In the genomic region with DNA sequence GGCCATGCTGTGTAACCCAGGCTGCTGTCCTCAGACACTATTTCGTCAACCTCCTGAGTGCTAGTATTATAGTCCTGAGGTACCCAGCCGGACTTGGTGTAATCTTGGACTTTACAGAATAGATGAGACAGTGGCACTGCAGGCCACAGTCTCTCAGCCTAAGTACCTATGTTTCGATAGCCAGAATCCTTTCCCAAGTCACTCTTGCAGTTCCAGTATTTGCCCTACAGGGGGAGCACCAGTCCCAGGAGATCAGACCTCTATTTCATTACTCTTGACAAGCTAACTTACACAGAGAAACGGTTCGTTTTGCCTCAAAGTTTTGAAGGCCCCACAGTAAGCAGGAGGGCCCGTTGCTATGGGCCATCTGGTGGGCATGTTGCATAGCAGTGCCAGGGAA, we compare ENCODE assay signal across 10 mouse cellular contexts. TPM values are rescaled to one million over a fixed set of nuclear protein-coding genes. Genes with fewer than 3 reads are reported as not detected.
DNase-seq lines count a peak whose midpoint lies in the region; ATAC-seq and TF ChIP-seq lines count a peak whose summit lies in the region.
"Had no signal": no experiment of that assay in that cellular context is flagged by ENCODE, and none has a peak within 500 bp of the region (broad histone marks: within the 10 kb centered on the region; RNA-seq: fewer than 3 reads in every experiment).

No protein-coding gene starts in this region.

- ATAC-seq in intestine, postnatal 0 days, result no peak
- no peak for ATAC-seq in intestine, embryonic 15.5 days
- ATAC-seq in limb, embryonic 11.5 days (ENCODE audit: insufficient number of reproducible peaks, low FRiP score, low TSS enrichment, low read depth), result no peak
- no peak for ATAC-seq in stomach, postnatal 0 days (ENCODE audit: low FRiP score, low TSS enrichment)

- H3K27ac ChIP-seq in intestine, postnatal 0 days (ENCODE audit: low read depth, low read length), result no peak overlapping the region
- no peak overlapping the region for H3K27ac ChIP-seq in intestine, embryonic 15.5 days
- H3K27ac ChIP-seq in MEL (ENCODE audit: control insufficient read depth, low read depth, low read length), result no peak overlapping the region
- H3K27ac ChIP-seq in limb, embryonic 11.5 days (replicated peaks; ENCODE audit: low read depth, low read length), result no peak overlapping the region
- H3K27ac ChIP-seq in stomach, postnatal 0 days (replicated peaks), result no peak overlapping the region
- H3K27ac ChIP-seq: embryonic facial prominence, embryonic 15.5 days; midbrain, embryonic 12.5 days had no signal

- H3K79me2 ChIP-seq in MEL (ENCODE audit: control insufficient read depth, insufficient read depth, low read length, poor library complexity), result no peaks in the 10 kb centered on the region

- peak; percentile 34 for TF ChIP-seq RAD21 in MEL (IDR thresholded peaks at IDR 0.05; ENCODE audit: low read depth, low read length)

- no peaks in the 10 kb centered on the region for H3K4me1 ChIP-seq in intestine, postnatal 0 days (replicated peaks; ENCODE audit: control insufficient read depth, insufficient read depth, low read length)
- H3K4me1 ChIP-seq in intestine, embryonic 15.5 days (replicated peaks), result no peaks in the 10 kb centered on the region
- H3K4me1 ChIP-seq in MEL (ENCODE audit: control insufficient read depth in 1 of 2, insufficient read depth in 2 of 2, low read length in 2 of 2), result no peaks in the 10 kb centered on the region
- no peaks in the 10 kb centered on the region for H3K4me1 ChIP-seq in limb, embryonic 11.5 days (ENCODE audit: control insufficient read depth, insufficient read depth, low read length)
- no peaks in the 10 kb centered on the region for H3K4me1 ChIP-seq in stomach, postnatal 0 days (replicated peaks; ENCODE audit: control insufficient read depth, insufficient read depth)
- H3K4me1 ChIP-seq: embryonic facial prominence, embryonic 15.5 days; midbrain, embryonic 12.5 days had no signal

- no peak for TF ChIP-seq EP300 in MEL (IDR thresholded peaks at IDR 0.05; ENCODE audit: low read depth in 1 of 2, low read length in 2 of 2)
- no peak for TF ChIP-seq EP300 in stomach, postnatal 0 days (optimal IDR thresholded peaks at IDR 0.05)

- peak; percentile 80 for TF ChIP-seq CTCF in intestine, postnatal 0 days (IDR thresholded peaks at IDR 0.05; ENCODE audit: low read depth)
- TF ChIP-seq CTCF in MEL (IDR thresholded peaks at IDR 0.05 in 2 of 3, conservative IDR thresholded peaks at IDR 0.05 in 1 of 3; ENCODE audit: control insufficient read depth in 1 of 3, insufficient read depth in 1 of 3, low read depth in 2 of 3, low read length in 3 of 3, poor library complexity in 1 of 3, severe bottlenecking in 1 of 3), result peak; percentile 25 to 44 (median 41); a peak in 4 of 6 replicates
- peak; percentile 60; the same call in 1 of the 2 replicates for TF ChIP-seq CTCF in brain, embryonic 14.5 days (IDR thresholded peaks at IDR 0.05; ENCODE audit: borderline replicate concordance, extremely low read depth, insufficient read depth, insufficient read length)
- TF ChIP-seq CTCF in stomach, postnatal 0 days (IDR thresholded peaks at IDR 0.05; ENCODE audit: low read depth), result peak; percentile 86

- H3K27me3 ChIP-seq in intestine, postnatal 0 days (replicated peaks; ENCODE audit: control insufficient read depth, insufficient read depth, low read length), result no peaks in the 10 kb centered on the region
- H3K27me3 ChIP-seq in intestine, embryonic 15.5 days (replicated peaks), result no peaks in the 10 kb centered on the region
- no peaks in the 10 kb centered on the region for H3K27me3 ChIP-seq in MEL (ENCODE audit: control insufficient read depth in 1 of 2, insufficient read depth in 2 of 2, low read length in 2 of 2)
- no peaks in the 10 kb centered on the region for H3K27me3 ChIP-seq in limb, embryonic 11.5 days (ENCODE audit: control insufficient read depth, insufficient read depth, low read length)
- H3K27me3 ChIP-seq in stomach, postnatal 0 days (ENCODE audit: control insufficient read depth, insufficient read depth, low read length), result no peaks in the 10 kb centered on the region
- H3K27me3 ChIP-seq: embryonic facial prominence, embryonic 15.5 days; midbrain, embryonic 12.5 days had no signal

- no peak overlapping the region for H3K4me2 ChIP-seq in intestine, postnatal 0 days (replicated peaks; ENCODE audit: low read depth)
- H3K4me2 ChIP-seq in intestine, embryonic 15.5 days (replicated peaks), result no peak overlapping the region
- no peak overlapping the region for H3K4me2 ChIP-seq in limb, embryonic 11.5 days (ENCODE audit: low read depth, severe bottlenecking)
- no peak overlapping the region for H3K4me2 ChIP-seq in stomach, postnatal 0 days (replicated peaks; ENCODE audit: low read depth)
- H3K4me2 ChIP-seq: embryonic facial prominence, embryonic 15.5 days; midbrain, embryonic 12.5 days had no signal

- no peak overlapping the region for H3K4me3 ChIP-seq in intestine, postnatal 0 days (ENCODE audit: low read depth, low read length)
- no peak overlapping the region for H3K4me3 ChIP-seq in intestine, embryonic 15.5 days (replicated peaks)
- no peak overlapping the region for H3K4me3 ChIP-seq in MEL (ENCODE audit: control insufficient read depth in 1 of 2, insufficient read depth in 1 of 2, low read depth in 2 of 2, low read length in 2 of 2)
- no peak overlapping the region for H3K4me3 ChIP-seq in limb, embryonic 11.5 days (ENCODE audit: low read depth, low read length)
- no peak overlapping the region for H3K4me3 ChIP-seq in stomach, postnatal 0 days (ENCODE audit: low read depth, low read length)
- H3K4me3 ChIP-seq: embryonic facial prominence, embryonic 15.5 days; midbrain, embryonic 12.5 days had no signal

- TF ChIP-seq POLR2A in MEL (IDR thresholded peaks at IDR 0.05; ENCODE audit: control insufficient read depth in 1 of 2, insufficient read depth in 1 of 2, low read depth in 1 of 2, low read length in 2 of 2, poor library complexity in 1 of 2), result no peak
- no peak for TF ChIP-seq POLR2A in brain, embryonic 14.5 days (IDR thresholded peaks at IDR 0.05; ENCODE audit: borderline replicate concordance, extremely low read depth, insufficient read depth, insufficient read length, poor library complexity, severe bottlenecking)

- WGBS in intestine, postnatal 0 days, result 22% methylated on average over 6 of the region's 6 CpGs
- 28% methylated on average over 6 of the region's 6 CpGs for WGBS in intestine, embryonic 15.5 days
- WGBS in limb, embryonic 11.5 days, result 36% methylated on average over 6 of the region's 6 CpGs
- WGBS in stomach, postnatal 0 days, result 24% methylated on average over 6 of the region's 6 CpGs

- no peak overlapping the region for H3K9ac ChIP-seq in intestine, postnatal 0 days (ENCODE audit: low read depth, low read length)
- no peak overlapping the region for H3K9ac ChIP-seq in intestine, embryonic 15.5 days
- no peak overlapping the region for H3K9ac ChIP-seq in MEL (ENCODE audit: control insufficient read depth, low read depth, low read length, poor library complexity, severe bottlenecking)
- no peak overlapping the region for H3K9ac ChIP-seq in limb, embryonic 11.5 days (ENCODE audit: low read length)
- no peak overlapping the region for H3K9ac ChIP-seq in stomach, postnatal 0 days (ENCODE audit: low read length)
- H3K9ac ChIP-seq: embryonic facial prominence, embryonic 15.5 days; midbrain, embryonic 12.5 days had no signal

- DNase-seq in MEL (ENCODE audit: low read depth, low spot score), result peak; percentile 22
- DNase-seq in brain, embryonic 14.5 days (ENCODE audit: low read depth), result peak; percentile 55
- peak; percentile 23 for DNase-seq in heart, postnatal 4 days
- DNase-seq in limb, embryonic 11.5 days (ENCODE audit: low spot score), result peak; percentile 56
- DNase-seq in stomach, postnatal 0 days (ENCODE audit: low spot score), result peak; percentile 74
- DNase-seq in thymus, postnatal 0 days (ENCODE audit: low spot score), result no peak

- no peaks in the 10 kb centered on the region for H3K36me3 ChIP-seq in intestine, postnatal 0 days (ENCODE audit: control insufficient read depth, insufficient read depth)
- H3K36me3 ChIP-seq in intestine, embryonic 15.5 days, result no peaks in the 10 kb centered on the region
- no peaks in the 10 kb centered on the region for H3K36me3 ChIP-seq in MEL (ENCODE audit: control insufficient read depth in 1 of 2, insufficient read depth in 2 of 2, low read length in 2 of 2)
- no peaks in the 10 kb centered on the region for H3K36me3 ChIP-seq in limb, embryonic 11.5 days (ENCODE audit: control insufficient read depth, insufficient read depth, low read length)
- no peaks in the 10 kb centered on the region for H3K36me3 ChIP-seq in stomach, postnatal 0 days (ENCODE audit: control insufficient read depth, insufficient read depth, low read length)
- H3K36me3 ChIP-seq: embryonic facial prominence, embryonic 15.5 days; midbrain, embryonic 12.5 days had no signal

- H3K9me3 ChIP-seq in intestine, postnatal 0 days (ENCODE audit: control insufficient read depth), result no peaks in the 10 kb centered on the region
- no peaks in the 10 kb centered on the region for H3K9me3 ChIP-seq in intestine, embryonic 15.5 days
- no peaks in the 10 kb centered on the region for H3K9me3 ChIP-seq in MEL (replicated peaks; ENCODE audit: insufficient read depth, low read length)
- H3K9me3 ChIP-seq in limb, embryonic 11.5 days (ENCODE audit: control insufficient read depth, low read length), result no peaks in the 10 kb centered on the region
- H3K9me3 ChIP-seq in stomach, postnatal 0 days (ENCODE audit: control insufficient read depth, low read length), result no peaks in the 10 kb centered on the region
- H3K9me3 ChIP-seq: embryonic facial prominence, embryonic 15.5 days; midbrain, embryonic 12.5 days had no signal

RNA-seq across cellular contexts. Expression of gene Cyp2b19, which starts 21.5 kb away (rescaled TPM):
- polyA plus RNA-seq in intestine, postnatal 0 days (2015; fragmentation: Nextera tagmentation; extraction: Ambion mirVana), result not detected in 2 replicates
- polyA plus RNA-seq in intestine, embryonic 15.5 days (2015; fragmentation: Nextera tagmentation; extraction: Ambion mirVana), result not detected in 2 replicates
- total RNA-seq in MEL (2012; rRNA removed), result not detected in 2 replicates
- polyA plus RNA-seq in MEL (2012; ENCODE audit: insufficient read depth in 1 of 2, insufficient read length in 2 of 2, low read depth in 1 of 2, low replicate concordance in 2 of 2, missing spikeins in 1 of 2), result not detected
- 0.04 and 0.05 TPM in 2 replicates for polyA plus RNA-seq in brain, embryonic 14.5 days (2012; rRNA removed)
- not detected for total RNA-seq in heart, postnatal 4 days (2021)
- polyA plus RNA-seq in limb, embryonic 11.5 days (2014; fragmentation: Nextera tagmentation; extraction: Ambion mirVana), result not detected in 2 replicates
- 0.08 and 0.21 TPM in 2 replicates for polyA plus RNA-seq in stomach, postnatal 0 days (2015; fragmentation: Nextera tagmentation; extraction: Ambion mirVana)
- 0.07 TPM in 1 of 2 replicates, not detected in the other for polyA plus RNA-seq in thymus, postnatal 0 days (2015; fragmentation: Nextera tagmentation; extraction: Ambion mirVana)

RNA-seq across cellular contexts. Expression of gene Cyp2g1, which starts 30.2 kb away (rescaled TPM):
- polyA plus RNA-seq in intestine, postnatal 0 days (2015; fragmentation: Nextera tagmentation; extraction: Ambion mirVana), result not detected in 2 replicates
- polyA plus RNA-seq in intestine, embryonic 15.5 days (2015; fragmentation: Nextera tagmentation; extraction: Ambion mirVana), result not detected in 2 replicates
- total RNA-seq in MEL (2012; rRNA removed), result not detected in 2 replicates
- polyA plus RNA-seq in MEL (2012; ENCODE audit: insufficient read depth in 1 of 2, insufficient read length in 2 of 2, low read depth in 1 of 2, low replicate concordance in 2 of 2, missing spikeins in 1 of 2), result not detected
- not detected in 2 replicates for polyA plus RNA-seq in brain, embryonic 14.5 days (2012; rRNA removed)
- not detected for total RNA-seq in heart, postnatal 4 days (2021)
- not detected in 2 replicates for polyA plus RNA-seq in limb, embryonic 11.5 days (2014; fragmentation: Nextera tagmentation; extraction: Ambion mirVana)
- not detected in 2 replicates for polyA plus RNA-seq in stomach, postnatal 0 days (2015; fragmentation: Nextera tagmentation; extraction: Ambion mirVana)
- 0.18 and 0.36 TPM in 2 replicates for polyA plus RNA-seq in thymus, postnatal 0 days (2015; fragmentation: Nextera tagmentation; extraction: Ambion mirVana)
- polyA plus RNA-seq: midbrain, embryonic 12.5 days had no signal

RNA-seq across cellular contexts. Expression of gene Cyp2a5, which starts 56.6 kb away (rescaled TPM):
- not detected in 2 replicates for polyA plus RNA-seq in intestine, postnatal 0 days (2015; fragmentation: Nextera tagmentation; extraction: Ambion mirVana)
- polyA plus RNA-seq in intestine, embryonic 15.5 days (2015; fragmentation: Nextera tagmentation; extraction: Ambion mirVana), result not detected in 2 replicates
- not detected in 2 replicates for total RNA-seq in MEL (2012; rRNA removed)
- not detected for polyA plus RNA-seq in MEL (2012; ENCODE audit: insufficient read depth in 1 of 2, insufficient read length in 2 of 2, low read depth in 1 of 2, low replicate concordance in 2 of 2, missing spikeins in 1 of 2)
- polyA plus RNA-seq in brain, embryonic 14.5 days (2012; rRNA removed), result 0.42 and 1.1 TPM in 2 replicates
- total RNA-seq in heart, postnatal 4 days (2021), result not detected
- not detected in 2 replicates for polyA plus RNA-seq in limb, embryonic 11.5 days (2014; fragmentation: Nextera tagmentation; extraction: Ambion mirVana)
- 7.4 and 15.1 TPM in 2 replicates for polyA plus RNA-seq in stomach, postnatal 0 days (2015; fragmentation: Nextera tagmentation; extraction: Ambion mirVana)
- polyA plus RNA-seq in thymus, postnatal 0 days (2015; fragmentation: Nextera tagmentation; extraction: Ambion mirVana), result 2.3 and 3.0 TPM in 2 replicates
- polyA plus RNA-seq: midbrain, embryonic 12.5 days had no signal
